Mouse (Mus musculus) gastrocnemius, postnatal 14 days (tissue): ENCODE data around the gene Slc29a3. TPM values are rescaled to one million over a fixed set of nuclear protein-coding genes. Genes with fewer than 3 reads are reported as not detected.

ENCODE experiments used
- DNase-seq: peaks from one replicate; pipeline ENCODE4 v3.0.0; 2021; ENCODE audit warnings: mixed read lengths
- intact Hi-C: fragments of 180-260 bp; cut with DNase I; formaldehyde crosslinking; loops from one replicate; pipeline ENCODE4 v1.15.1; 2025; ENCODE audit warnings: low total_unique reads
- total RNA-seq, 2 experiments: library from RNA; stranded (reverse); gene quantifications; 2 replicates each; pipeline ENCODE4 v1.2.3; 2021

Slc29a3 gene
- total RNA-seq, 2 experiments from 2014 or later: 3.8 to 5.4 TPM

- no peak for DNase-seq
- intact Hi-C loops: no loop called here
Measured at GRCm38 (mm10) chr10:60690960-60691359, 61.6 kb downstream of the Slc29a3 start.

DNA sequence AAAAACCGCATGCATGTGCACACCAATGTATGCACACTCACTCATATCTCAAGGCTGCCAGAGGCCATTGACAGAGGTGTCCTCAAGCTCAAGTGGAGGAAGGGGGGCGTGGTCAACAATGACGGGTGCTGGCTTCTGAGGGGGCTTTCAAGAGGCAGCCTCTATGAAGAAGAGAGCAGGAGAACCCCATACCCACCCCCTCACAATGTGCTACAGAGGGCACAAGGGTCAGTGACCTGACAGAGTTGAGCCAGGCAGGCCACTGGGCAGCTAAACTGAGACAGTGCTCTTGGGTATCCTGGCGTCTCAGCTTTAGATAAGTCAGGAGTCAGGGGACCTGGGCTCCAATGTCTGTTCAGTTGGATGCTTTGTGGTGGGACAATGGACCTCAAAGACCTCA, 63.2 kb downstream of the Slc29a3 start:
- DNase-seq: no peak
- intact Hi-C loops: loop anchor here (5.0 kb wide), 1 partner anchor 157 kb away; no protein-coding TSS in a partner anchor

GRCm38 (mm10) chr10:60687011-60687776, 65.4 kb downstream of the Slc29a3 start:
- intact Hi-C loops: loop anchor here (5.0 kb wide), 1 partner anchor 155 kb away; no protein-coding TSS in a partner anchor
- peak; percentile 65 for DNase-seq

GRCm38 (mm10) chr10:60686641-60686975, 66.0 kb downstream of the Slc29a3 start:
- intact Hi-C loops: loop anchor here (5.0 kb wide), 1 partner anchor 154 kb away; no protein-coding TSS in a partner anchor
- no peak for DNase-seq

DNA sequence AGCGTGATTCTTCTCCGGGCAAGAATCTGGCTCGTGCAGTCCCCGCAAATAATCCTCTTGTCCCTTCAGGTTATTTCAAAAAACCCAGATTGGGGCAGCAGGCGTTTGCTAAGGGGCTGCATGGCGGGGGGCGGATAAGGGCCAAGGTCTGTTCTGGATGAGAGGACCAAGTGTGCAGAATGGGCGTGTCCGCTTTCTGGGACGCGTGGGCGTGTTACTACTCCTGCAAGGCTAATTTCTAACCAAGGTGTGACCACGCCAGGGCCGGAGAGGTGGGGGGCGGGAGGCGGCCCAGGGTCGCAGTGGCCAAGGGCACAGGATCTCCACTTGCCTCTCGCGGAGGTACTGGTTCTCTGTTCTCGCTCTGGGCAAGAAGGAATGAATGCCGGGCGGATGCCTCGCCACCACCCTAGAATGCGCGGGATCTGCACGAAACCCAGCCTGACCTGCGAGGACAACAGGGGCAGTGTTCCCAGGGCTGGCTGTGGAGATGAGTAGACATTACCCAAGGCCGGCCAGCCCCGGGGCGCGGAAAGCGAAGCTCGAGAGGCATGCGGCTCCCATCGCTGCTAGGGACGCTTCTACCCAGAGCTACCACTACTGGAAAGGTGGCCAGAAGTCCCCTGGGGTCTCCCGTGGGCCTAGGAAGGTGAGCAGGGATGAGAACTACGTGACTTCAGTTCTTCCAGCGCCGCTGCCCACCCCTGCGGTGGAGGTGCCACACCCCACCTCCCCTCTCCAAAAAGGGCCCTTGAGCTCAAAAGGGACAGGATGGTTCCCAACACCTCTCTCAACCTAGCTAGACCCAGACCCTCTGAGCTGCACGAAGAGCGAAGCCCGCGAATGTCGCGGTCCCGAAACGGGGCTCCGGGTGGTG, 66.6 kb downstream of the Slc29a3 start:
- intact Hi-C loops: loop anchor here (5.0 kb wide), 1 partner anchor 154 kb away; no protein-coding TSS in a partner anchor
- DNase-seq: no peak

- intact Hi-C loops: no loop called here
- no peak for DNase-seq
Measured at GRCm38 (mm10) chr10:60678926-60679325, 73.7 kb downstream of the Slc29a3 start.

- DNase-seq: no peak
- intact Hi-C loops: no loop called here
Measured at GRCm38 (mm10) chr10:60677319-60677718, 75.3 kb downstream of the Slc29a3 start.

GRCm38 (mm10) chr10:60670166-60670565, 82.4 kb downstream of the Slc29a3 start:
- intact Hi-C loops: no loop called here
- DNase-seq: no peak

GRCm38 (mm10) chr10:60668591-60668990, 84.0 kb downstream of the Slc29a3 start:
- intact Hi-C loops: no loop called here
- no peak for DNase-seq

Other genes with a start within 250 kb of the Slc29a3 start
- 1 to 10 TPM; 2.4 to 4.4 TPM for gene Cdh23, start 56.3 kb downstream of the Slc29a3 start, total RNA-seq
- 10 to 100 TPM in 1 of 2 experiments, 1 to 10 TPM in 1; 7.3 to 12.1 TPM for gene Unc5b, start 78.8 kb upstream of the Slc29a3 start, total RNA-seq